Mouse (Mus musculus): ENCODE results near the gene Ndufa5.

The Ndufa5 gene

DNA sequence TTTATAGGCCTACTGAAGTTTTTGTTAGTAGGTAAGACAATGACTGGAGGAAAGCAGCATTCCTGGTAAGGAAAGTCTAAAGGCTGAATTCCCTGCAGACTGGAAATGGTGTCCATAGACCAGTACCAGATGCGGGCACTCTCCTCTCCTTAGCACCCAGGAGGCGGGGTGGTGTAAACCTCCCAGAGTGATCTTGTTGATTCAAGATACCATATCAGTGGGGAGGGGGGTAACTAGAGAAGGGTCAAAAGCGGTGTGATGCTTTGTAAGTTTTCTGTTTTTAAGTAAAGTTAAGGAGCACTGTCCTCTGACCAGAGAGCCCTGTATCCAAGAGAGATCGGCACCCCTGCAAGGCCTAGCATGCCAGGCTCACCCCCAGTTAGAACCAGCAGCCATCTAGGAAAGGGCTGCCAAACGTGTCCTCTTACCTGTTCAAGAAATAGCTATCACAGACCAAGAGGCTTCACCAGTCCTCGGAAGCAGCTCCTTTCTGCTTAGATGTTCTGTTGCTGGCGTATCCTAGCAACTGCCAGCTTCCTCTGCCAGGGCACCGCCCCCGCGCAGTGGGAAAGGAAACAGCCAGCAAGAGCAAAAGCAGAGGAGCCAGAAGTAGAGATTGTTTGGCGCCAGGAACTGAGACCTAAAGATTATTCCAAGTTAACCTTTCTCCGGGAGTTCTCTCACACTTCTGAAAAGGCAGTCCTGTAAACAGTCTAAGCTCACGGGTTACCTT, 13.1 kb downstream of the Ndufa5 start, which contains the start of gene Iqub:
Gene Iqub, minus strand, starts transcription at position 516 of the 733 bp plus-strand sequence.
- WGBS = 14% methylated on average over 13 of the region's 13 CpGs

DNA sequence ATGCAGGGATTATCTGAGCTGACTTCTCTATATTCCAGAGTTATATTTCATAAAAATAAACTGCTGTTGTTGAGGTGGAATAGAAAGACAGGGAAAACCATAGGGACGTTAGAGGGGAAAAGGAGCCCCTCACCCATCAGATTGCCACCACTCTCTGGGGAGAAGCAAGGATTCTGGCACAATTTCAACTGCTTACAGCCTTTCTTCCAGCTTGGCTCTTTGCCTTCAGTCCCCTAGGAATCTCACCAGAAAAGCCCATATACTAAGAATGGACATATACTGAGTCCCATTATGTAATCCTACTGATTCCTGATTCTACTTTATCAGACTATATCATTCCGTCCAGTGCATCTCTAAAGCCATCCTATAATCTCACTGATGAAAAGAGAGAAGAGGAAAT, 23.7 kb downstream of the Ndufa5 start:
- WGBS = 52% methylated on average over 2 of the region's 2 CpGs

DNA sequence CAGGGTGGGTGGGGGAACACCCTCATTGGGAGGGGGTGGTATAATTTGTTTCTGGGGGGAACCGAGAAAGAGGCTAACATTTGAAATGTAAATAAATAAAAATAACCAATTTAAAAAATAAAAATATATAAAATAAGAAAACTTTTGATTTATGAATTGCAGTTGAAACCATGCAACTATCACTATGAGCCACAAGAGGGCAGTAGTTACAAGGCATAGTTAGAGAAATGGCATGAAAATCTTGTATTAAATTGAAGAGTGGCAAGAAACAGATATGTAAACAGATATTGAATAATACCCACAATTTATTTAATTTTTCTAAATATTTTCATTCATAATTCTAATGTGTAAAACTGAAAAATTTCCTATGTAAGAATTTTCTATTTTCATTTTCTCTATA, 37.5 kb downstream of the Ndufa5 start:
- WGBS = 12% methylated on average over 1 of the region's 1 CpGs

- 85% methylated on average over 5 of the region's 5 CpGs for WGBS
Observed at GRCm38 (mm10) chr6:24486530-24486929, 41.3 kb downstream of the Ndufa5 start.

GRCm38 (mm10) chr6:24470571-24471132, 57.2 kb downstream of the Ndufa5 start:
- WGBS = 38% methylated on average over 1 of the region's 1 CpGs

DNA sequence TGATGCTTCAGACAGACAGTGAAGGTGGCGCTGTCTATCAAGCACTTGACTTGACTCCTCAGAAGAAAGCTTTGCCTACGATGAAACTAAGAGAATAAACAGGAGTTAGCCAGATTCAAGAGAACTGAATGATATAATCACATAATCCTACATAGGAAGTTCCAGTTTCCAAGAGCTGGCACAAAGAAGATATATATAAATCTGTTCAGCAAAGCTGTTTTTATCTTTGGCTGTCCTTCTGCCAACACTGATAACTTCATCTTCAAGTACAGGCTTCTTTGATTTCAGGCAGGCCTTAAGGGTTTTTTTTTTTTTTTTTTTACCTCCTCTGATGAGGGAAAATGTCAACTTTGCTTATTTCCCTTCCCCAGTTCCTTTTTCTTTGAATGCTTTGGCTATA, 57.7 kb downstream of the Ndufa5 start:
- WGBS = 48% methylated on average over 2 of the region's 2 CpGs

All from cerebral cortex, adult 2 months (tissue).